Mouse (Mus musculus) lung, postnatal 0 days (tissue): ENCODE measurements at regions not wholly inside any gene's neighbourhood (a gene's known extent, or its start where the extent isn't known, plus 50 kb on each side); places are given as distances from the start of the nearest gene placed in this dataset.
"Not testable (repeated sequence)": the region's sequence is repeated elsewhere in the genome, so short reads cannot be mapped to it uniquely, and the experiment has no call there.

Source experiments
- CTCF ChIP-seq: IDR thresholded peaks from 2 replicates; pipeline ENCODE4 v1.5.1; 2016; ENCODE audit warnings: antibody characterized with exemption, mild to moderate bottlenecking
- EP300 ChIP-seq: IDR thresholded peaks from 2 replicates; pipeline ENCODE4 v1.6.1; 2016; ENCODE audit warnings: antibody characterized with exemption, mild to moderate bottlenecking, control low read depth

GRCm38 (mm10) chr1:17489192-17489853, 656.4 kb downstream of the Crisp4 start:
- not testable (repeated sequence) for TF ChIP-seq CTCF, EP300
